Mouse (Mus musculus) intestine, embryonic 14.5 days (tissue): ENCODE data around the gene Car9. TPM values are rescaled to one million over a fixed set of nuclear protein-coding genes. Genes with fewer than 3 reads are reported as not detected.
"Not testable (repeated sequence)": the region's sequence is repeated elsewhere in the genome, so short reads cannot be mapped to it uniquely, and the experiment has no call there.

ENCODE experiments used
- ATAC-seq: fragments of 200-750 bp; cut with Nextera tagmentation; replicated peaks from 2 replicates; pipeline ENCODE4 v1.8.0; 2017; ENCODE audit warnings: low read depth, moderate number of reproducible peaks, moderate TSS enrichment, moderate library complexity; ENCODE audit not compliant: low FRiP score, low TSS enrichment
- DNase-seq: peaks from one replicate; pipeline ENCODE4 v3.0.0-alpha.2; 2018; ENCODE audit warnings: low spot score
- H3K27ac ChIP-seq: fragments of 300-500 bp; sonication (generic); 2 replicates; pipeline ENCODE4 v1.5.1; 2014; ENCODE audit warnings: low read depth, mild to moderate bottlenecking, control low read depth
- H3K27me3 ChIP-seq: fragments of 300-500 bp; sonication (generic); replicated peaks from 2 replicates; pipeline ENCODE4 v1.6.1; 2014; ENCODE audit warnings: low read length, control low read depth; ENCODE audit not compliant: control insufficient read depth, insufficient read depth
- H3K36me3 ChIP-seq: fragments of 300-500 bp; sonication (generic); 2 replicates; pipeline ENCODE4 v1.6.1; 2014; ENCODE audit warnings: low read length, control low read depth; ENCODE audit not compliant: control insufficient read depth, insufficient read depth
- H3K4me1 ChIP-seq: fragments of 300-500 bp; sonication (generic); replicated peaks from 2 replicates; pipeline ENCODE4 v1.6.1; 2014; ENCODE audit warnings: low read length, control low read depth, mixed read lengths; ENCODE audit not compliant: control insufficient read depth, insufficient read depth
- H3K4me2 ChIP-seq: fragments of 300-500 bp; sonication (generic); 2 replicates; pipeline ENCODE4 v1.6.1; 2014; ENCODE audit warnings: low read length
- H3K4me3 ChIP-seq: fragments of 300-500 bp; sonication (generic); 2 replicates; pipeline ENCODE4 v1.5.1; 2014; ENCODE audit warnings: low read depth, low read length, control low read depth, mixed read lengths
- H3K9ac ChIP-seq: fragments of 300-500 bp; sonication (generic); 2 replicates; pipeline ENCODE4 v1.6.1; 2014; ENCODE audit warnings: mild to moderate bottlenecking, low read length
- H3K9me3 ChIP-seq: fragments of 300-500 bp; sonication (generic); 2 replicates; pipeline ENCODE4 v1.6.1; 2016; ENCODE audit warnings: low read length, control low read depth; ENCODE audit not compliant: control insufficient read depth
- WGBS: fragments of 180-500 bp; shearing (Covaris S2); extraction: QIAGEN DNeasy Blood & Tissue Kit; methylation state at CpG from one replicate; pipeline ENCODE4 v1.1.7; 2014; 5-methylcytosine and 5-hydroxymethylcytosine counted together
- polyA plus RNA-seq: library from polyadenylated mRNA; unstranded; fragments of >200 nt; fragmentation: Nextera tagmentation; extraction: Ambion mirVana; gene quantifications from 2 replicates; pipeline ENCODE4 v1.2.1, GENCODE M21; 2014

Gene Car9
- polyA plus RNA-seq, 1 experiment from 2014 or later: 9.4 TPM

DNA sequence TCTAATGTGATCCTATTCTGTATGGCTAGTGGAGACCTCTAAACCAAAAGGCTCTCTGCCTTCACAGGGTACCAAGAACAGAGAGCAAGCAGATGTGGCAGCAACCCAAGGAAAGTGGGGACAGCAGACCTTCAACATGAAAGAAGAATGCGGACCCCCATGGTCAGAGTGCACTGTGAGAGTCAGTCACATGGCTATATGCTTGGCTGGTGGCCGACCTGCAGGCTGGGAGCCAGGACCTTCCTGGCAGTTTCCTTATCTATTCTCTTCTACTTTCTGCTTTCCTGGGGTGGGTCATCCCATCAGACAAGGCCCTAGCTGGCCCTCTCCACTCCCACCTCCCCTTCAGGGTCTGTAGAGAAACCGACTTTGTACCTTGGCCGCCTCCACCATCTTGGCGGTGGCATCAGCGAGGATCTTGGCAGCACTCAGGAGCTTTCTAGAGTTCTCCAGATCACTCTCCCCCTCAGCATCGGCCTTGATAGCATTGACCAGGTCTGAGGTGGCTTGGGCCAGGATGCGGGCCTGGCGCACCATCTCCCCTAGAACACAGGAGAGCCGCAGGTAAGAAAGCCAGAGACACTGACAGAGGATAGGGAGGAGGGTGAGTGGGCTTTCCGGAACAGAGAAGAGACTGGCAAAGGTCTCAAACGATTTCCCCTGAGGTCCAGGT is 39.7 kb downstream of the Car9 start:
- no peak overlapping the region for H3K27ac ChIP-seq
- no peaks in the 10 kb centered on the region for H3K4me1 ChIP-seq
- H3K4me3 ChIP-seq: no peak overlapping the region
- H3K4me2 ChIP-seq: no peak overlapping the region
- peaks cover 100% of the 10 kb centered on the region for H3K36me3 ChIP-seq
- no peak overlapping the region for H3K9ac ChIP-seq
- no peaks in the 10 kb centered on the region for H3K27me3 ChIP-seq
- H3K9me3 ChIP-seq: no peaks in the 10 kb centered on the region
- WGBS: 91% methylated on average over 12 of the region's 12 CpGs
- ATAC-seq (no peak), DNase-seq (no peak)

DNA sequence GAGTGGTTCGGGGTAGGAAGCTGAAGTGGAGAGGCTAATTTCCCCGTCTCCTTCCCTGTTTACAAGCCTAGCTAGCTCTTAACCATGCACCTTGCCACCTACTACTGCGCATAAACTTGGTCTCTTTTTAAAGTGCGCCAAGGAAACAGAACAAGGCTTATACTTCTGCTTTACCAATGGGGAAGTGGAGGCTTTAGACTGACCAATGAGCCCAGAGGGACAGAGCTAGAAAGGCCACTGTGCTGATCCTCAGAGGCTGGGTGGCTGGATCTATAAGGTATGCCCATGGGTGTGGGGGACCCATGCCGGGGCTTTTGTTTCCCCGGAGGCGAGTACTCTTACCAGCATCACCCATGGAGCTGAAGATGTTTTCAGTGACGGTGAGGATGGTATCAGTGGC is 40.4 kb downstream of the Car9 start:
- H3K9me3 ChIP-seq: no peaks in the 10 kb centered on the region
- no peak overlapping the region for H3K4me2 ChIP-seq
- peaks cover 100% of the 10 kb centered on the region for H3K36me3 ChIP-seq
- no peaks in the 10 kb centered on the region for H3K4me1 ChIP-seq
- no peak for DNase-seq
- WGBS: 95% methylated on average over 8 of the region's 8 CpGs
- no peak overlapping the region for H3K4me3 ChIP-seq
- H3K9ac ChIP-seq: no peak overlapping the region
- no peak overlapping the region for H3K27ac ChIP-seq
- no peaks in the 10 kb centered on the region for H3K27me3 ChIP-seq
- no peak for ATAC-seq

DNA sequence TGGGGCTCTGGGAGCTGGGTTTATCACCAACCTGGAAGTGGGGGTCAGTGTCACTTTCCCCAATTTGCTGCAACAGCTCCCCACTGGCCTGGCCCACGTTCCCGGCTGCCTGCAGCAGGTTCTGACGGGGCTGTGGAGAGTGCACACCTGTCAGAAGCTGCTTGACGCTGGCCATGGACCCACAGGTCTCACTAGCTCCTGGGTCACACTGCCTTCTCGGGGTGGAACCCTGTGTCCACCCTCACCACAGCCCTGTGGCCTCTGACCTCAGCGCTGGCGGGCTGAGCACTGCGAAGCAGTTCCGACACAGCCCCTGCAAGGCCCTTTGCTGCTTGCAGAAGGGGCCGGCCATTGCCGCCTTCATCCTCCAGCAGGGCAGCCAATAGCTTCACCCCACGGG is 42.3 kb downstream of the Car9 start:
- Histone ChIP-seq H3K9ac (no peak overlapping the region), H3K4me1 (no peaks in the 10 kb centered on the region), H3K27me3 (no peaks in the 10 kb centered on the region), H3K27ac (no peak overlapping the region), H3K9me3 (no peaks in the 10 kb centered on the region), H3K4me3 (no peak overlapping the region), H3K4me2 (no peak overlapping the region), H3K36me3 (peaks cover 100% of the 10 kb centered on the region)
- ATAC-seq: no peak
- WGBS: 87% methylated on average over 12 of the region's 12 CpGs
- no peak for DNase-seq

DNA sequence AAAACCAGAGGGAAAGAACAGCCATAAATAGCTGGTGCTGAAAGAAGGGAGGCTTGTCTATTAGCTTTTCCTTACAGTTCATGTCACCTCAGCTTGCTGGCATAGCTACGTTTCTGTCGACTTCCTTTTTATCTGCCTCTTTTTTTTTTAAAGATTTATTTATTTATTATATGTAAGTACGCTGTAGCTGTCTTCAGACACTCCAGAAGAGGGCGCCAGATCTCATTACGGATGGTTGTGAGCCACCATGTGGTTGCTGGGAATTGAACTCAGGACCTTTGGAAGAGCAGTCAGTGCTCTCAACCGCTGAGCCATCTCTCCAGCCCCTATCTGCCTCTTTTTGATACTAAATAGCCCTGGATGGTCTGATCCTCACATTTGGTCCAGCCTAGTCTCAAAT is 45.1 kb downstream of the Car9 start:
- H3K4me3 ChIP-seq, ATAC-seq, H3K9ac ChIP-seq, H3K27ac ChIP-seq, H3K9me3 ChIP-seq, H3K4me2 ChIP-seq, DNase-seq, H3K4me1 ChIP-seq, H3K27me3 ChIP-seq: not testable (repeated sequence)
- 88% methylated on average over 6 of the region's 6 CpGs for WGBS
- peaks cover 100% of the 10 kb centered on the region for H3K36me3 ChIP-seq

DNA sequence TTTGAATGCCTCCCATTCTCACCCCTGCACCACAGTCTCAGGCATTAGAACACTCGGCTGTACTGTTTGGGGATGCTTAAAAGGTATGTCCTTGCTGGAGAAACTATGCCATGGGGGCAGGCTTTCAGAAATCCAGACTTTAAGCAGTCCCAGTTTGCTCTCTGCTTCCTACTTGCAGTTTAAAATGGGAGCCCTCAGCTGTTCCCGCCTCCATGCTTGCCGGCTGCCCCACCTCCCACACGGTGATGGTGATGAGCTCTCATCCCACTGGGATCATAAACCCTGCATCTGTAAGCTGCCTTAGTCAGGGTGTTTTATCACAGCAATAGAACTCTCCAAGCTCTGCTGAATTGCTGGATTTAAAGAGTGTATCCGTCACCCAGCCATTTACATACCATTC is 45.7 kb downstream of the Car9 start:
- H3K9ac ChIP-seq: no peak overlapping the region
- ATAC-seq (no peak), DNase-seq (no peak)
- H3K9me3 ChIP-seq: no peaks in the 10 kb centered on the region
- H3K4me3 ChIP-seq: no peak overlapping the region
- 91% methylated on average over 5 of the region's 5 CpGs for WGBS
- H3K4me2 ChIP-seq: no peak overlapping the region
- H3K36me3 ChIP-seq: peaks cover 99% of the 10 kb centered on the region
- peaks cover 4% of the 10 kb centered on the region; the same call in 1 of the 2 replicates for H3K4me1 ChIP-seq
- no peaks in the 10 kb centered on the region for H3K27me3 ChIP-seq
- no peak overlapping the region for H3K27ac ChIP-seq

DNA sequence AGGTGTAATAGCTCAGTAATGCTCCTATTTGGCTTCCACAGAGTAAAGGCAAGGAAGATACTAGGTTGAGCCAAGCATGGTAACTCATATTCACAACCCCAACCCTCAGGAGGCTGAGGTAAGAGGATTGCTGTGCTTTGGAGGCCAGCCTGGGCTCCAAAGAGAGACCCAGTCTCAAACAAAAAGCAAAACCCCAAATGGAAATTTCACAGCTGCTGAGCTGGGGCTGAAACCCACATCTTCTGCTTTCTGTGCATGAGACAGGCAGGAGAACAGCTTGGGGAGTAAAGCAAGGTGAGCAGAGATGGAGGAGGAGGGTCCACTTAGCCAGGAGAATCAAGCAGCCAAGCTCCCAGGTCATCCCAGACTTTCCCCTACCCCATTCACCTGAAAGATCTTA is 47.1 kb downstream of the Car9 start:
- peaks cover 17% of the 10 kb centered on the region; the same call in 1 of the 2 replicates for H3K4me1 ChIP-seq
- H3K36me3 ChIP-seq: peaks cover 85% of the 10 kb centered on the region
- ATAC-seq (no peak), DNase-seq (no peak)
- H3K27me3 ChIP-seq: no peaks in the 10 kb centered on the region
- H3K27ac ChIP-seq: no peak overlapping the region
- no peak overlapping the region for H3K4me3 ChIP-seq
- H3K9me3 ChIP-seq: no peaks in the 10 kb centered on the region
- H3K4me2 ChIP-seq: no peak overlapping the region
- H3K9ac ChIP-seq: no peak overlapping the region

DNA sequence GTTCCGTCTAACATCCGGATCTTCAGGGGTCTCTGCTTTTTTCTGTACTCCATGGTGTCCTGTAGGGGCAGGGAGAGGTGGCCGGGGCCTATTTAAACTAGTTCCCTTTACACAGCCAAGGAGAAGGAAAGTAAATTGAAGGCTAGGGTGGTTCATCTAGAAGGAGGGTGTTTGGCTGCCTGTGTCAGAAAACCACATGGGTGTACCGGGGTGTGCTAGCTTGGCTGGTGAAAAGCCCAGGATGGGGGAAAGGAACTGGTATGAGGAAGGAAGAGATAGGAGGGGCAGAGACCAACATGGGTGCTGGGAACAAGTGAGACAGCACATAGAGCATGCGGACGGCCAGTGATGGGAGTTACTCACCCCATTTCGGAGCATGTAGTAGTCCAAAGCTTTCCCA is 49.2 kb downstream of the Car9 start:
- ATAC-seq (no peak), DNase-seq (no peak)
- Histone ChIP-seq H3K4me2 (no peak overlapping the region), H3K4me1 (peaks cover 37% of the 10 kb centered on the region), H3K27ac (no peak overlapping the region), H3K4me3 (no peak overlapping the region), H3K9me3 (no peaks in the 10 kb centered on the region), H3K36me3 (peaks cover 64% of the 10 kb centered on the region), H3K9ac (no peak overlapping the region), H3K27me3 (no peaks in the 10 kb centered on the region)
- 88% methylated on average over 7 of the region's 7 CpGs for WGBS

DNA sequence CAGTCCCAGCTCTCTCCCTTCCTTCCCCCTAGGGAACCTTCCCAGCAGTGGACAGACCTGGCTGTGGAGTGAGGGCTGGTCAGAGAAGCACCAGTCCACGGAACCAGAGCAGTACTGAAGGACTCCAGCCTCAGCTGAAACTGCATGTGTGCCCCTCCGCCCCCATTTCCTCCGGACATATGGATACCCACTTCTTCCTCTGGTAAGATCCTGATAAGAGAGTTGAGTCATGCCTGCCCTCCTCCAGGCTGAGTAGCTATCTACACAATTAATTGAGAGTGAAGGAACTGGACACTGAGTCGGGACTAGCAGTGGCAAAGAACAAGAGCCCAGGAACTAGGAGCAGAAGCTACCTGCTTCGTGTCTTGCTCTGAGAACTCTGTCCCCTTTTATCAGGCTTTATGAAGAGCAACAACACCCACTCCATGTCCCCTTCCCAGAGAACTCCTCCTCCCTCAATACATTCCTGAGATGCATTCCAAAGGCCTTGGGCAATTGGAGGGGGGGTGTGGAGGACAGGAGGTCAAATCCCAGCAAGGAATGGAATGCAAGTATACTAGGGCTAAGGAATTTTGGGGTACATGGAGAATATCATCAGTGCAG is 51.4 kb downstream of the Car9 start:
- Histone ChIP-seq H3K4me3 (peak overlapping the region; percentile 20; the same call in 1 of the 2 replicates), H3K36me3 (peaks cover 42% of the 10 kb centered on the region), H3K4me1 (peaks cover 41% of the 10 kb centered on the region), H3K27me3 (no peaks in the 10 kb centered on the region), H3K9me3 (no peaks in the 10 kb centered on the region), H3K27ac (peak overlapping the region; percentile 92), H3K9ac (peak overlapping the region; percentile 44; the same call in 1 of the 2 replicates), H3K4me2 (peak overlapping the region; percentile 75)
- WGBS: 10% methylated on average over 5 of the region's 5 CpGs
- DNase-seq (no peak), ATAC-seq (no peak)
